Mouse (Mus musculus): ENCODE measurements around the gene Calhm2. TPM values are rescaled to one million over a fixed set of nuclear protein-coding genes. Genes with fewer than 3 reads are reported as not detected.

The Calhm2 gene
- polyA plus RNA-seq, 1 experiment from 2014 or later, result 7.7 TPM

GRCm38 (mm10) chr19:47121054-47121453 lies 17.0 kb downstream of the Calhm2 start:
- no peak overlapping the region for H3K27ac ChIP-seq
- ATAC-seq (ENCODE audit: insufficient read depth, low FRiP score, low read depth), result no peak
- peaks cover 33% of the 10 kb centered on the region for H3K36me3 ChIP-seq
- H3K4me2 ChIP-seq, result no peak overlapping the region
- H3K4me3 ChIP-seq (replicated peaks), result no peak overlapping the region
- no peaks in the 10 kb centered on the region for H3K9me3 ChIP-seq
- WGBS, result 43% methylated on average over 4 of the region's 4 CpGs
- H3K27me3 ChIP-seq (replicated peaks), result no peaks in the 10 kb centered on the region
- no peak overlapping the region for H3K9ac ChIP-seq
- H3K4me1 ChIP-seq, result no peaks in the 10 kb centered on the region

- no peak overlapping the region for H3K4me3 ChIP-seq (replicated peaks)
- no peaks in the 10 kb centered on the region for H3K9me3 ChIP-seq
- H3K4me1 ChIP-seq, result no peaks in the 10 kb centered on the region
- no peak overlapping the region for H3K9ac ChIP-seq
- H3K4me2 ChIP-seq, result no peak overlapping the region
- no peak for ATAC-seq (ENCODE audit: insufficient read depth, low FRiP score, low read depth)
- 68% methylated on average over 2 of the region's 2 CpGs for WGBS
- no peak overlapping the region for H3K27ac ChIP-seq
- H3K36me3 ChIP-seq, result peaks cover 35% of the 10 kb centered on the region
- no peaks in the 10 kb centered on the region for H3K27me3 ChIP-seq (replicated peaks)
Measured at GRCm38 (mm10) chr19:47118634-47119033, 19.5 kb downstream of the Calhm2 start.

- Histone ChIP-seq H3K9ac (no peak overlapping the region), H3K27ac (no peak overlapping the region), H3K4me2 (no peak overlapping the region), H3K36me3 (peaks cover 78% of the 10 kb centered on the region), H3K4me1 (no peaks in the 10 kb centered on the region), H3K4me3 (replicated peaks) (no peak overlapping the region), H3K9me3 (no peaks in the 10 kb centered on the region), H3K27me3 (replicated peaks) (no peaks in the 10 kb centered on the region)
- ATAC-seq (ENCODE audit: insufficient read depth, low FRiP score, low read depth), result no peak
- WGBS, result 83% methylated on average over 9 of the region's 9 CpGs
Measured at GRCm38 (mm10) chr19:47104641-47105271, 33.3 kb downstream of the Calhm2 start.

- no peak overlapping the region for H3K27ac ChIP-seq
- WGBS, result 93% methylated on average over 5 of the region's 5 CpGs
- no peak for ATAC-seq (ENCODE audit: insufficient read depth, low FRiP score, low read depth)
- no peaks in the 10 kb centered on the region for H3K9me3 ChIP-seq
- H3K4me1 ChIP-seq, result no peaks in the 10 kb centered on the region
- no peak overlapping the region for H3K4me2 ChIP-seq
- H3K36me3 ChIP-seq, result peaks cover 70% of the 10 kb centered on the region
- no peaks in the 10 kb centered on the region for H3K27me3 ChIP-seq (replicated peaks)
- no peak overlapping the region for H3K4me3 ChIP-seq (replicated peaks)
- no peak overlapping the region for H3K9ac ChIP-seq
Measured at GRCm38 (mm10) chr19:47101080-47101479, 37.0 kb downstream of the Calhm2 start.

- WGBS, result under 1% methylated on average over 56 of the region's 56 CpGs
- Histone ChIP-seq H3K4me1 (peaks cover 7% of the 10 kb centered on the region; the same call in 1 of the 2 replicates), H3K27me3 (replicated peaks) (no peaks in the 10 kb centered on the region), H3K36me3 (peaks cover 9% of the 10 kb centered on the region; the same call in 1 of the 2 replicates), H3K9ac (peak within 1 kb of the TSS; percentile 94), H3K27ac (peak within 1 kb of the TSS; percentile 81), H3K9me3 (no peaks in the 10 kb centered on the region), H3K4me3 (replicated peaks) (peak within 1 kb of the TSS; percentile 90), H3K4me2 (peak within 1 kb of the TSS; percentile 55)
- peak; percentile 99 for ATAC-seq (ENCODE audit: insufficient read depth, low FRiP score, low read depth)
Measured at GRCm38 (mm10) chr19:47090550-47091156, 47.4 kb downstream of the Calhm2 start, which contains the start of the genes Usmg5 and Pdcd11. Gene Usmg5, minus strand, starts transcription at chr19:47090647. Gene Pdcd11, plus strand, starts transcription at chr19:47090768.

GRCm38 (mm10) chr19:47089718-47090525 lies 48.2 kb downstream of the Calhm2 start:
- peaks cover 6% of the 10 kb centered on the region; the same call in 1 of the 2 replicates for H3K36me3 ChIP-seq
- ATAC-seq (ENCODE audit: insufficient read depth, low FRiP score, low read depth), result peak; percentile 44
- peaks cover 7% of the 10 kb centered on the region; the same call in 1 of the 2 replicates for H3K4me1 ChIP-seq
- peak overlapping the region; percentile 94 for H3K9ac ChIP-seq
- H3K9me3 ChIP-seq, result no peaks in the 10 kb centered on the region
- peak overlapping the region; percentile 55 for H3K4me2 ChIP-seq
- peak overlapping the region; percentile 81 for H3K27ac ChIP-seq
- whole genome bisulfite sequencing, result 1% methylated on average over 36 of the region's 36 CpGs
- no peaks in the 10 kb centered on the region for H3K27me3 ChIP-seq (replicated peaks)
- H3K4me3 ChIP-seq (replicated peaks), result peak overlapping the region; percentile 90

GRCm38 (mm10) chr19:47088226-47088625 lies 49.9 kb downstream of the Calhm2 start:
- 83% methylated on average over 3 of the region's 3 CpGs for WGBS
- Histone ChIP-seq H3K4me1 (peaks cover 7% of the 10 kb centered on the region; the same call in 1 of the 2 replicates), H3K27ac (no peak overlapping the region), H3K36me3 (peaks cover 17% of the 10 kb centered on the region), H3K4me2 (no peak overlapping the region), H3K9ac (no peak overlapping the region), H3K27me3 (replicated peaks) (no peaks in the 10 kb centered on the region), H3K4me3 (replicated peaks) (no peak overlapping the region), H3K9me3 (no peaks in the 10 kb centered on the region)
- no peak for ATAC-seq (ENCODE audit: insufficient read depth, low FRiP score, low read depth)

- peak; percentile 94 for ATAC-seq (ENCODE audit: insufficient read depth, low FRiP score, low read depth)
Measured at GRCm38 (mm10) chr19:47067924-47068611, 70.0 kb downstream of the Calhm2 start.

GRCm38 (mm10) chr19:47067096-47067882 lies 70.8 kb downstream of the Calhm2 start, which contains the start of gene Taf5:
Gene Taf5, plus strand, starts transcription at chr19:47067746.
- Histone ChIP-seq H3K27me3 (replicated peaks) (no peaks in the 10 kb centered on the region), H3K4me2 (peak within 1 kb of the TSS; percentile 59), H3K4me3 (replicated peaks) (peak within 1 kb of the TSS; percentile 93), H3K9me3 (no peaks in the 10 kb centered on the region), H3K27ac (peak within 1 kb of the TSS; percentile 87), H3K4me1 (peaks cover 6% of the 10 kb centered on the region; the same call in 1 of the 2 replicates), H3K9ac (peak within 1 kb of the TSS; percentile 92), H3K36me3 (peaks cover 2% of the 10 kb centered on the region; the same call in 1 of the 2 replicates)
- peak; percentile 74; the same call in 1 of the 2 replicates for ATAC-seq (ENCODE audit: insufficient read depth, low FRiP score, low read depth)
- 9% methylated on average over 49 of the region's 49 CpGs for WGBS

More at GRCm38 (mm10) chr19:47067924-47068611, 70.0 kb downstream of the Calhm2 start:
- peak overlapping the region; percentile 55 for H3K4me2 ChIP-seq
- H3K27ac ChIP-seq, result peak overlapping the region; percentile 87
- peaks cover 6% of the 10 kb centered on the region; the same call in 1 of the 2 replicates for H3K4me1 ChIP-seq
- H3K27me3 ChIP-seq (replicated peaks), result no peaks in the 10 kb centered on the region
- peaks cover 4% of the 10 kb centered on the region for H3K36me3 ChIP-seq
- peak overlapping the region; percentile 93 for H3K4me3 ChIP-seq (replicated peaks)
- H3K9me3 ChIP-seq, result no peaks in the 10 kb centered on the region
- under 1% methylated on average over 66 of the region's 72 CpGs for WGBS
- H3K9ac ChIP-seq, result peak overlapping the region; percentile 92

- Histone ChIP-seq H3K4me1 (peaks cover 6% of the 10 kb centered on the region; the same call in 1 of the 2 replicates), H3K9ac (no peak overlapping the region), H3K27me3 (replicated peaks) (no peaks in the 10 kb centered on the region), H3K36me3 (no peaks in the 10 kb centered on the region; the same call in 1 of the 2 replicates), H3K27ac (no peak overlapping the region), H3K9me3 (no peaks in the 10 kb centered on the region), H3K4me3 (replicated peaks) (no peak overlapping the region), H3K4me2 (no peak overlapping the region)
- no peak for ATAC-seq (ENCODE audit: insufficient read depth, low FRiP score, low read depth)
- 87% methylated on average over 3 of the region's 3 CpGs for WGBS
Measured at GRCm38 (mm10) chr19:47065860-47066259, 72.2 kb downstream of the Calhm2 start.
